Mouse (Mus musculus) neural tube, embryonic 11.5 days (tissue): ENCODE measurements around the gene Enoph1. TPM values are rescaled to one million over a fixed set of nuclear protein-coding genes. Genes with fewer than 3 reads are reported as not detected.

ENCODE experiments used
- ATAC-seq: fragments of 200-750 bp; cut with Nextera tagmentation; 2 replicates; pipeline ENCODE4 v1.8.0; 2017; ENCODE audit warnings: moderate number of reproducible peaks, mild to moderate bottlenecking, moderate TSS enrichment, moderate library complexity; ENCODE audit not compliant: insufficient read depth, low FRiP score, low TSS enrichment
- DNase-seq: peaks from one replicate; pipeline ENCODE4 v3.0.0-alpha.2; 2015; ENCODE audit warnings: low spot score
- H3K27ac ChIP-seq: fragments of 300-500 bp; sonication (generic); 2 replicates; pipeline ENCODE4 v1.5.1; 2014; ENCODE audit warnings: low read depth, mild to moderate bottlenecking, low read length
- H3K27me3 ChIP-seq: fragments of 300-500 bp; sonication (generic); 2 replicates; pipeline ENCODE4 v1.6.1; 2014; ENCODE audit warnings: mild to moderate bottlenecking, low read length, mixed read lengths; ENCODE audit not compliant: control insufficient read depth, insufficient read depth
- H3K36me3 ChIP-seq: fragments of 300-500 bp; sonication (generic); 2 replicates; pipeline ENCODE4 v1.6.1; 2014; ENCODE audit warnings: mild to moderate bottlenecking, low read length, moderate library complexity, mixed read lengths; ENCODE audit not compliant: control insufficient read depth, insufficient read depth
- H3K4me1 ChIP-seq: fragments of 300-500 bp; sonication (generic); 2 replicates; pipeline ENCODE4 v1.6.1; 2014; ENCODE audit warnings: low read length, mixed read lengths; ENCODE audit not compliant: control insufficient read depth, insufficient read depth
- H3K4me2 ChIP-seq: fragments of 300-500 bp; sonication (generic); 2 replicates; pipeline ENCODE4 v1.6.1; 2014; ENCODE audit warnings: low read depth, mild to moderate bottlenecking, moderate library complexity
- H3K4me3 ChIP-seq: fragments of 300-500 bp; sonication (generic); 2 replicates; pipeline ENCODE4 v1.5.1; 2014; ENCODE audit warnings: low read depth, low read length
- H3K9ac ChIP-seq: fragments of 300-500 bp; sonication (generic); 2 replicates; pipeline ENCODE4 v1.6.1; 2014; ENCODE audit warnings: mild to moderate bottlenecking, low read length
- H3K9me3 ChIP-seq: fragments of 300-500 bp; sonication (generic); 2 replicates; pipeline ENCODE4 v1.6.1; 2016; ENCODE audit warnings: low read length; ENCODE audit not compliant: control insufficient read depth
- WGBS: fragments of 180-500 bp; shearing (Covaris S2); extraction: QIAGEN DNeasy Blood & Tissue Kit; methylation state at CpG from one replicate; pipeline ENCODE4 v1.1.7; 2014; 5-methylcytosine and 5-hydroxymethylcytosine counted together
- polyA plus RNA-seq: library from polyadenylated mRNA; unstranded; fragments of >200 nt; fragmentation: Nextera tagmentation; extraction: Ambion mirVana; gene quantifications from 2 replicates; pipeline ENCODE4 v1.2.1, GENCODE M21; 2014

Enoph1 gene
- polyA plus RNA-seq, 1 experiment from 2014 or later = 48.2 TPM

- Histone ChIP-seq H3K4me1 (no peaks in the 10 kb centered on the region; the same call in 1 of the 2 replicates), H3K9me3 (no peaks in the 10 kb centered on the region), H3K36me3 (no peaks in the 10 kb centered on the region; the same call in 1 of the 2 replicates), H3K4me3 (no peak overlapping the region), H3K9ac (no peak overlapping the region), H3K4me2 (no peak overlapping the region), H3K27me3 (no peaks in the 10 kb centered on the region), H3K27ac (no peak overlapping the region)
- 64% methylated on average over 4 of the region's 4 CpGs for WGBS
- ATAC-seq (no peak), DNase-seq (no peak)
Observed at GRCm38 (mm10) chr5:100074571-100074970, 34.8 kb downstream of the Enoph1 start.

- Histone ChIP-seq H3K36me3 (no peaks in the 10 kb centered on the region), H3K4me2 (peak overlapping the region; percentile 44), H3K4me3 (peak overlapping the region; percentile 30), H3K27me3 (no peaks in the 10 kb centered on the region), H3K4me1 (no peaks in the 10 kb centered on the region; the same call in 1 of the 2 replicates), H3K27ac (no peak overlapping the region), H3K9ac (peak overlapping the region; percentile 48), H3K9me3 (no peaks in the 10 kb centered on the region)
- 35% methylated on average over 36 of the region's 36 CpGs for WGBS
- DNase-seq = peak; percentile 35
- peak; percentile 55 for ATAC-seq
Observed at GRCm38 (mm10) chr5:100079040-100079930, 39.5 kb downstream of the Enoph1 start.

GRCm38 (mm10) chr5:100079931-100080275, 40.1 kb downstream of the Enoph1 start:
- no peaks in the 10 kb centered on the region; the same call in 1 of the 2 replicates for H3K4me1 ChIP-seq
- no peaks in the 10 kb centered on the region for H3K27me3 ChIP-seq
- no peak for DNase-seq
- H3K4me3 ChIP-seq = no peak overlapping the region
- H3K9me3 ChIP-seq = no peaks in the 10 kb centered on the region
- H3K36me3 ChIP-seq = no peaks in the 10 kb centered on the region
- 79% methylated on average over 8 of the region's 8 CpGs for WGBS
- peak overlapping the region; percentile 44; the same call in 1 of the 2 replicates for H3K4me2 ChIP-seq
- no peak for ATAC-seq
- H3K9ac ChIP-seq = no peak overlapping the region
- no peak overlapping the region for H3K27ac ChIP-seq

- H3K27ac ChIP-seq = no peak overlapping the region
- H3K4me2 ChIP-seq = no peak overlapping the region
- H3K36me3 ChIP-seq = no peaks in the 10 kb centered on the region
- 89% methylated on average over 4 of the region's 4 CpGs for WGBS
- no peaks in the 10 kb centered on the region for H3K27me3 ChIP-seq
- no peak overlapping the region for H3K9ac ChIP-seq
- ATAC-seq = no peak
- DNase-seq = no peak
- no peaks in the 10 kb centered on the region for H3K9me3 ChIP-seq
- H3K4me3 ChIP-seq = no peak overlapping the region
- no peaks in the 10 kb centered on the region; the same call in 1 of the 2 replicates for H3K4me1 ChIP-seq
Observed at GRCm38 (mm10) chr5:100082006-100082405, 42.2 kb downstream of the Enoph1 start.

GRCm38 (mm10) chr5:100083953-100084562, 44.3 kb downstream of the Enoph1 start:
- no peak for ATAC-seq
- Histone ChIP-seq H3K4me3 (no peak overlapping the region), H3K27ac (no peak overlapping the region), H3K9ac (no peak overlapping the region), H3K9me3 (no peaks in the 10 kb centered on the region), H3K27me3 (no peaks in the 10 kb centered on the region), H3K4me2 (no peak overlapping the region), H3K4me1 (no peaks in the 10 kb centered on the region; the same call in 1 of the 2 replicates), H3K36me3 (no peaks in the 10 kb centered on the region)
- WGBS = 80% methylated on average over 12 of the region's 12 CpGs
- DNase-seq = no peak

GRCm38 (mm10) chr5:100085097-100085496, 45.3 kb downstream of the Enoph1 start:
- Histone ChIP-seq H3K4me1 (no peaks in the 10 kb centered on the region), H3K4me2 (no peak overlapping the region), H3K9me3 (no peaks in the 10 kb centered on the region), H3K27me3 (no peaks in the 10 kb centered on the region), H3K9ac (no peak overlapping the region), H3K4me3 (no peak overlapping the region), H3K36me3 (no peaks in the 10 kb centered on the region), H3K27ac (no peak overlapping the region)
- ATAC-seq (no peak), DNase-seq (no peak)
- 82% methylated on average over 8 of the region's 8 CpGs for WGBS

GRCm38 (mm10) chr5:100090515-100091262, 50.9 kb downstream of the Enoph1 start:
- Histone ChIP-seq H3K4me2 (no peak overlapping the region), H3K9ac (no peak overlapping the region), H3K4me1 (peaks cover 9% of the 10 kb centered on the region; the same call in 1 of the 2 replicates), H3K9me3 (no peaks in the 10 kb centered on the region), H3K27ac (peak overlapping the region; percentile 79; the same call in 1 of the 2 replicates), H3K36me3 (no peaks in the 10 kb centered on the region), H3K27me3 (no peaks in the 10 kb centered on the region), H3K4me3 (no peak overlapping the region)
- peak; percentile 26 for DNase-seq
- 38% methylated on average over 12 of the region's 12 CpGs for WGBS
- ATAC-seq = 0 out of 2 replicates have a peak, but pooled peaks have one; percentile 45

- H3K4me3 ChIP-seq = no peak overlapping the region
Observed at GRCm38 (mm10) chr5:100091263-100091594, 51.4 kb downstream of the Enoph1 start.

More at GRCm38 (mm10) chr5:100091263-100091594, 51.4 kb downstream of the Enoph1 start:
- peaks cover 9% of the 10 kb centered on the region; the same call in 1 of the 2 replicates for H3K4me1 ChIP-seq
- DNase-seq = no peak
- no peak for ATAC-seq
- peak overlapping the region; percentile 30 for H3K4me2 ChIP-seq
- H3K9ac ChIP-seq = 0 out of 2 replicates have a peak overlapping the region, but pooled peaks have one; percentile 39
- 45% methylated on average over 10 of the region's 10 CpGs for WGBS
- H3K27ac ChIP-seq = peak overlapping the region; percentile 79
- H3K36me3 ChIP-seq = no peaks in the 10 kb centered on the region
- no peaks in the 10 kb centered on the region for H3K9me3 ChIP-seq
- no peaks in the 10 kb centered on the region for H3K27me3 ChIP-seq
